Mouse (Mus musculus): Measurements from ENCODE around the gene Thoc5. TPM values are rescaled to one million over a fixed set of nuclear protein-coding genes. Genes with fewer than 3 reads are reported as not detected.

The Thoc5 gene
- total RNA-seq, 1 experiment, result 47.5 TPM

GRCm38 (mm10) chr11:4861816-4862604, 33.1 kb upstream of the Thoc5 start:
- in situ Hi-C loops (cut with MboI; ENCODE audit: low sequenced_read_pairs in 2 of 2, unreplicated experiment in 2 of 2), result no loop called here
- Histone ChIP-seq H3K4me1 (ENCODE audit: control insufficient read depth in 2 of 2, insufficient read depth in 2 of 2, low read length in 2 of 2, poor library complexity in 1 of 2) (peaks cover 7 to 19% of the 10 kb centered on the region in 2 experiments), H3K4me3 (ENCODE audit: insufficient read depth in 1 of 2, low read depth in 1 of 2, low read length in 2 of 2, poor library complexity in 1 of 2, severe bottlenecking in 1 of 2) (0 out of 4 replicates have a peak overlapping the region, but pooled peaks of 1 of the 2 experiments have one; percentile 18), H3K36me3 (ENCODE audit: control insufficient read depth, insufficient read depth, low read length, poor library complexity, severe bottlenecking) (no peaks in the 10 kb centered on the region), H3K27ac (ENCODE audit: insufficient read depth, low read depth, low read length, poor library complexity, severe bottlenecking) (peak overlapping the region; percentile 64; the same call in 1 of the 2 replicates), H3K9ac (ENCODE audit: insufficient read depth, low read depth, low read length, poor library complexity, severe bottlenecking) (peak overlapping the region; percentile 45; the same call in 1 of the 2 replicates), H3K9me3 (ENCODE audit: control insufficient read depth, insufficient read depth, low read depth, low read length) (no peaks in the 10 kb centered on the region)
- no peak for DNase-seq (ENCODE audit: low read depth, low spot score)
- TF ChIP-seq CHD2 (IDR thresholded peaks at IDR 0.05; ENCODE audit: low read depth, low read length) (no peak), ZNF384 (IDR thresholded peaks at IDR 0.05; ENCODE audit: low read depth, low read length) (no peak), ZC3H11A (IDR thresholded peaks at IDR 0.05; ENCODE audit: borderline replicate concordance, low read depth, low read length) (no peak), HCFC1 (IDR thresholded peaks at IDR 0.05; ENCODE audit: borderline replicate concordance, insufficient read depth, low read length) (no peak), MAFK (IDR thresholded peaks at IDR 0.05; ENCODE audit: insufficient read depth, low read depth, low read length) (no peak)

DNA sequence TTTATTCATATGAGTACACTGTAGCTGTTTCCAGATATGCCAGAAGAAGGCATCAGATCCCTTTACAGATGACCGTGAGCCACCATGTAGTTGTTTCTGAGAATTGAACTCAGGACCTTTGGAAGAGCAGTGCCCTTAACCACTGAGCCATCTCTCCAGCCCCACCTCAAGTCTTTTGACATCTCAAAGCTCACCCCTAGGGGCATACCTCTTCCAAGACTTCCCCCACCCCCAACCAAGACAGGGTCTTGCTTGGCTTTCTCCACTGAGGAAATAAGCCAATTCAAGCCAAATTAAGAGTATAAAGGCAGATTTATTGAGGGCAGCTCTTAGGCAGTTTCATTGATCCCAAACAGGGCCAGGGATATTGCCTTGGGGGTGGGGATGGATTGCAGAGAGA, 32.4 kb upstream of the Thoc5 start:
- Histone ChIP-seq H3K9me3 (ENCODE audit: control insufficient read depth, insufficient read depth, low read depth, low read length) (no peaks in the 10 kb centered on the region), H3K36me3 (ENCODE audit: control insufficient read depth, insufficient read depth, low read length, poor library complexity, severe bottlenecking) (no peaks in the 10 kb centered on the region), H3K4me3 (ENCODE audit: insufficient read depth in 1 of 2, low read depth in 1 of 2, low read length in 2 of 2, poor library complexity in 1 of 2, severe bottlenecking in 1 of 2) (no peak overlapping the region), H3K4me1 (ENCODE audit: control insufficient read depth in 2 of 2, insufficient read depth in 2 of 2, low read length in 2 of 2, poor library complexity in 1 of 2) (peaks cover 7 to 17% of the 10 kb centered on the region in 2 experiments), H3K27ac (ENCODE audit: insufficient read depth, low read depth, low read length, poor library complexity, severe bottlenecking) (peak overlapping the region; percentile 64; the same call in 1 of the 2 replicates), H3K9ac (ENCODE audit: insufficient read depth, low read depth, low read length, poor library complexity, severe bottlenecking) (no peak overlapping the region)
- DNase-seq (ENCODE audit: low read depth, low spot score), result no peak
- in situ Hi-C loops (cut with MboI; ENCODE audit: low sequenced_read_pairs in 2 of 2, unreplicated experiment in 2 of 2), result no loop called here
- TF ChIP-seq MAFK (IDR thresholded peaks at IDR 0.05; ENCODE audit: insufficient read depth, low read depth, low read length) (no peak), HCFC1 (IDR thresholded peaks at IDR 0.05; ENCODE audit: borderline replicate concordance, insufficient read depth, low read length) (no peak), ZNF384 (IDR thresholded peaks at IDR 0.05; ENCODE audit: low read depth, low read length) (no peak), ZC3H11A (IDR thresholded peaks at IDR 0.05; ENCODE audit: borderline replicate concordance, low read depth, low read length) (no peak), CHD2 (IDR thresholded peaks at IDR 0.05; ENCODE audit: low read depth, low read length) (no peak)

GRCm38 (mm10) chr11:4865645-4866251, 29.4 kb upstream of the Thoc5 start:
- no peak overlapping the region; the same call in 1 of the 2 replicates for H3K27ac ChIP-seq (ENCODE audit: insufficient read depth, low read depth, low read length, poor library complexity, severe bottlenecking)
- no peaks in the 10 kb centered on the region for H3K9me3 ChIP-seq (ENCODE audit: control insufficient read depth, insufficient read depth, low read depth, low read length)
- no peak overlapping the region for H3K4me3 ChIP-seq (ENCODE audit: insufficient read depth in 1 of 2, low read depth in 1 of 2, low read length in 2 of 2, poor library complexity in 1 of 2, severe bottlenecking in 1 of 2)
- in situ Hi-C loops (cut with MboI; ENCODE audit: low sequenced_read_pairs in 2 of 2, unreplicated experiment in 2 of 2), result no loop called here
- TF ChIP-seq HCFC1 (IDR thresholded peaks at IDR 0.05; ENCODE audit: borderline replicate concordance, insufficient read depth, low read length) (no peak), MAFK (IDR thresholded peaks at IDR 0.05; ENCODE audit: insufficient read depth, low read depth, low read length) (no peak), CHD2 (IDR thresholded peaks at IDR 0.05; ENCODE audit: low read depth, low read length) (no peak), ZC3H11A (IDR thresholded peaks at IDR 0.05; ENCODE audit: borderline replicate concordance, low read depth, low read length) (peak; percentile 78; the same call in 1 of the 2 replicates), ZNF384 (IDR thresholded peaks at IDR 0.05; ENCODE audit: low read depth, low read length) (peak; percentile 68)
- H3K4me1 ChIP-seq (ENCODE audit: control insufficient read depth in 2 of 2, insufficient read depth in 2 of 2, low read length in 2 of 2, poor library complexity in 1 of 2), result peaks cover 7% of the 10 kb centered on the region in 2 experiments; a peak in 3 of 4 replicates
- H3K9ac ChIP-seq (ENCODE audit: insufficient read depth, low read depth, low read length, poor library complexity, severe bottlenecking), result no peak overlapping the region
- H3K36me3 ChIP-seq (ENCODE audit: control insufficient read depth, insufficient read depth, low read length, poor library complexity, severe bottlenecking), result no peaks in the 10 kb centered on the region
- peak; percentile 84 for DNase-seq (ENCODE audit: low read depth, low spot score)

DNA sequence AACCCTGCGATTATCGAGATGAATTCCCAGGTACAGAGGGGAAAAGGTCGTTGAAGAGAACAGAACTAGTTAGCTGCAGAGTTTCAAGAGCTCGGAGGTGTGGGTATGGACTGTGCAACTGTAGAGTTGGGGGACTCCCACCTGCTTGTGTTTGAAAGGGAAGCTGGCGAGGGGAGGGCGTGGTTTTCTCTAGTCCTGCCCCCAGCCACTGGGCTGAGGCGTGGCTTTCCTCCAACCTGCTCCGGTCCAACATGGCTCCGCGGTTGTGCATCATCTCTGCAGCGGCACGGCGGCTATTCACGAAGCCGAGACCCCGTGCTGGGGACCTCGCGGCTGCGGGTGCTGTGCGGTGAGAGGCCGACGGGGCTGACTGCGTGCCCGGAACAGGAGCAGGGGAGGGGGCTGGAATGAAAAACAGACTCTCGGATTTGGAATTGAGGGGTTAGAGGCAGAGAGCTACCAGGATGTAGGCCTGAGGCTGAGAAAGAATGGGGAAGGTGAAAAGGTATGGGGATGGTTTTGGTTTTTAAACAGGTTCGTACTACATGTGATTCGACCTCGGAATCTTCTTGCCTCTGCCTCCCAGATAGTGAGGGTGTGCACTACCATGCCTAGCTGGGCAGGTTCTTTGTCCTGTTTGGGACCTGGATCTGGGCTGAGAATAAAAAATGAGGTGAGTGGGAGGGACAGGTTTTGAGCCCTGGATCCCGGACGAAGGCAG, 21.2 kb upstream of the Thoc5 start, which contains the start of gene Nipsnap1:
Gene Nipsnap1, plus strand, starts transcription at position 197 of the 721 bp plus-strand sequence.
- in situ Hi-C loops (cut with MboI; ENCODE audit: low sequenced_read_pairs in 2 of 2, unreplicated experiment in 2 of 2), result no loop called here
- DNase-seq (ENCODE audit: low read depth, low spot score), result peak; percentile 89
- H3K9me3 ChIP-seq (ENCODE audit: control insufficient read depth, insufficient read depth, low read depth, low read length), result no peaks in the 10 kb centered on the region
- H3K36me3 ChIP-seq (ENCODE audit: control insufficient read depth, insufficient read depth, low read length, poor library complexity, severe bottlenecking), result peaks cover 10% of the 10 kb centered on the region; the same call in 1 of the 2 replicates
- peak within 1 kb of the TSS; percentile 72 for H3K9ac ChIP-seq (ENCODE audit: insufficient read depth, low read depth, low read length, poor library complexity, severe bottlenecking)
- H3K27ac ChIP-seq (ENCODE audit: insufficient read depth, low read depth, low read length, poor library complexity, severe bottlenecking), result peak within 1 kb of the TSS; percentile 51; the same call in 1 of the 2 replicates
- peak within 1 kb of the TSS; percentile 88 to 92 for H3K4me3 ChIP-seq (ENCODE audit: insufficient read depth in 1 of 2, low read depth in 1 of 2, low read length in 2 of 2, poor library complexity in 1 of 2, severe bottlenecking in 1 of 2)
- peaks cover 2 to 3% of the 10 kb centered on the region in 2 experiments; a peak in 3 of 4 replicates for H3K4me1 ChIP-seq (ENCODE audit: control insufficient read depth in 2 of 2, insufficient read depth in 2 of 2, low read length in 2 of 2, poor library complexity in 1 of 2)
- no peak for TF ChIP-seq HCFC1 (IDR thresholded peaks at IDR 0.05; ENCODE audit: borderline replicate concordance, insufficient read depth, low read length)
- TF ChIP-seq ZC3H11A (IDR thresholded peaks at IDR 0.05; ENCODE audit: borderline replicate concordance, low read depth, low read length), result no peak
- no peak for TF ChIP-seq ZNF384 (IDR thresholded peaks at IDR 0.05; ENCODE audit: low read depth, low read length)
- no peak for TF ChIP-seq MAFK (IDR thresholded peaks at IDR 0.05; ENCODE audit: insufficient read depth, low read depth, low read length)
- TF ChIP-seq CHD2 (IDR thresholded peaks at IDR 0.05; ENCODE audit: low read depth, low read length), result no peak

Measured in ES-E14 (cell line).